Mouse (Mus musculus): Measurements from ENCODE around the gene Prtg. TPM values are rescaled to one million over a fixed set of nuclear protein-coding genes. Genes with fewer than 3 reads are reported as not detected.

Prtg gene
- polyA plus RNA-seq, 1 experiment from 2014 or later, result 0.49 TPM

Other genes with a start within 250 kb of the Prtg start
- gene Nedd4, start 144.5 kb upstream of the Prtg start, polyA plus RNA-seq (2015; fragmentation: Nextera tagmentation; extraction: Ambion mirVana), result 387 and 425 TPM in 2 replicates
- gene Pygo1, start 118.8 kb downstream of the Prtg start, polyA plus RNA-seq (2015; fragmentation: Nextera tagmentation; extraction: Ambion mirVana), result 13.7 and 16.0 TPM in 2 replicates
- gene Dyx1c1, start 151.9 kb downstream of the Prtg start, polyA plus RNA-seq (2015; fragmentation: Nextera tagmentation; extraction: Ambion mirVana), result 2.6 and 2.7 TPM in 2 replicates
- not detected in 2 replicates for gene Gm44503, start 152.0 kb downstream of the Prtg start, polyA plus RNA-seq (2015; fragmentation: Nextera tagmentation; extraction: Ambion mirVana)
- gene Ccpg1os, start 178.5 kb downstream of the Prtg start, polyA plus RNA-seq (2015; fragmentation: Nextera tagmentation; extraction: Ambion mirVana), result 23.5 and 23.7 TPM in 2 replicates
- gene Ccpg1, start 178.6 kb downstream of the Prtg start, polyA plus RNA-seq (2015; fragmentation: Nextera tagmentation; extraction: Ambion mirVana), result 44.2 and 49.2 TPM in 2 replicates
- 14.1 and 17.6 TPM in 2 replicates for gene Pigb, start 233.5 kb downstream of the Prtg start, polyA plus RNA-seq (2015; fragmentation: Nextera tagmentation; extraction: Ambion mirVana)
- gene Rab27a, start 238.0 kb downstream of the Prtg start, polyA plus RNA-seq (2015; fragmentation: Nextera tagmentation; extraction: Ambion mirVana), result 3.1 and 3.2 TPM in 2 replicates

Data from hindbrain, embryonic 15.5 days (tissue).